Mouse (Mus musculus) stomach, embryonic 16.5 days (tissue): ENCODE measurements around the gene Adamts15. TPM values are rescaled to one million over a fixed set of nuclear protein-coding genes. Genes with fewer than 3 reads are reported as not detected.
A peak's percentile ranks its signal among the peaks of the same experiment; 100 is the strongest.

ENCODE experiments used
- ATAC-seq: fragments of 200-750 bp; cut with Nextera tagmentation; 2 replicates; pipeline ENCODE4 v1.8.0; 2017; ENCODE audit warnings: moderate number of reproducible peaks, moderate TSS enrichment; ENCODE audit not compliant: insufficient read depth, low FRiP score
- H3K27ac ChIP-seq: fragments of 300-500 bp; sonication (generic); 2 replicates; pipeline ENCODE4 v1.5.1; 2014; ENCODE audit warnings: low read length
- H3K27me3 ChIP-seq: fragments of 300-500 bp; sonication (generic); 2 replicates; pipeline ENCODE4 v1.6.1; 2014; ENCODE audit warnings: low read length, control low read depth, mixed read lengths; ENCODE audit not compliant: control insufficient read depth, insufficient read depth
- H3K36me3 ChIP-seq: fragments of 300-500 bp; sonication (generic); 2 replicates; pipeline ENCODE4 v1.6.1; 2014; ENCODE audit warnings: low read length; ENCODE audit not compliant: control insufficient read depth, insufficient read depth
- H3K4me1 ChIP-seq: fragments of 300-500 bp; sonication (generic); 2 replicates; pipeline ENCODE4 v1.6.1; 2014; ENCODE audit warnings: low read length, control low read depth, mixed read lengths; ENCODE audit not compliant: control insufficient read depth, insufficient read depth
- H3K4me2 ChIP-seq: fragments of 300-500 bp; sonication (generic); 2 replicates; pipeline ENCODE4 v1.6.1; 2014; ENCODE audit warnings: low read depth, low read length, mixed read lengths
- H3K4me3 ChIP-seq: fragments of 300-500 bp; sonication (generic); replicated peaks from 2 replicates; pipeline ENCODE4 v1.5.1; 2014; ENCODE audit warnings: mild to moderate bottlenecking, low read length
- H3K9ac ChIP-seq: fragments of 300-500 bp; sonication (generic); 2 replicates; pipeline ENCODE4 v1.6.1; 2014; ENCODE audit warnings: low read length
- H3K9me3 ChIP-seq: fragments of 300-500 bp; sonication (generic); replicated peaks from 2 replicates; pipeline ENCODE4 v1.6.1; 2016; ENCODE audit warnings: low read length, control low read depth; ENCODE audit not compliant: control insufficient read depth
- WGBS: fragments of 180-500 bp; shearing (Covaris S2); extraction: QIAGEN DNeasy Blood & Tissue Kit; methylation state at CpG from one replicate; pipeline ENCODE4 v1.1.7; 2014; 5-methylcytosine and 5-hydroxymethylcytosine counted together
- polyA plus RNA-seq: library from polyadenylated mRNA; unstranded; fragments of >200 nt; fragmentation: Nextera tagmentation; extraction: Ambion mirVana; gene quantifications from 2 replicates; pipeline ENCODE4 v1.2.1, GENCODE M21; 2015

The Adamts15 gene
- polyA plus RNA-seq, 1 experiment from 2014 or later = 10.2 TPM

DNA sequence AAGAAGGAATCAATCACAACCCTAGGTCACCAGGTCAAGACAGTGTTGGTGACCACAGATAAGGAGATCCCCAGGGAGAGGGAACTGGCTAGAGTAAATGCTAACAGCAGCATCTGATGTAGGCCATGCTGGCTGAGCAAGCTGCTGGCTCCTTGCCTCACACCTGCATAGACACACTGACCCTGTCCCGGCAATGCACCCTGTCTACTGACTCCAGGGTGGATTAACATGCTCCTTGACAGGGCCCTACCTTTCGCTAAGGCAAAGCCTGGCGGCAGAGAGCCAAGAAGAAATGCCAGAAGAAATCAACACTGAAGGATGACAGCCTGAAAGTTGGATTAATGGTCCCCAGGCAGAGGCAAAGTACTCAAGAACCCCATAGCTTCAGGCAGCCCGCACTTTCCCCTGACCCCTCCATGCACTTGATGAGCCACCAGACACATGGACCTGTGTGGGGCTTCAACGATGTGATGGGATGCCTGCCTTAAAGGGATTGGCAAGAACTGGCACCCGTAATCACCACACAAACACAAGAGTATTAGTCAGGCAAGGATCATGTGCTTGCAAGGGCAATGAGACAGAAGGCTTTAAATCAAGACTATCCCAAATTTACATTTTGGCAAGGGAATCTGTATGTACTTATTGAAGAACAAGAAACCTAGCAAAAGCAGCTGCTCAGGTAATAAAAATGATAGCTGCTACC, 5.8 kb downstream of the Adamts15 start:
- no peak for ATAC-seq
- Histone ChIP-seq H3K4me2 (0 out of 2 replicates have a peak overlapping the region, but pooled peaks have one; percentile 8), H3K4me3 (no peak overlapping the region), H3K36me3 (no peaks in the 10 kb centered on the region), H3K27me3 (peaks cover under 1% of the 10 kb centered on the region; the same call in 1 of the 2 replicates), H3K9me3 (no peaks in the 10 kb centered on the region), H3K27ac (no peak overlapping the region), H3K9ac (no peak overlapping the region), H3K4me1 (peaks cover 3% of the 10 kb centered on the region)
- WGBS = 58% methylated on average over 6 of the region's 6 CpGs

DNA sequence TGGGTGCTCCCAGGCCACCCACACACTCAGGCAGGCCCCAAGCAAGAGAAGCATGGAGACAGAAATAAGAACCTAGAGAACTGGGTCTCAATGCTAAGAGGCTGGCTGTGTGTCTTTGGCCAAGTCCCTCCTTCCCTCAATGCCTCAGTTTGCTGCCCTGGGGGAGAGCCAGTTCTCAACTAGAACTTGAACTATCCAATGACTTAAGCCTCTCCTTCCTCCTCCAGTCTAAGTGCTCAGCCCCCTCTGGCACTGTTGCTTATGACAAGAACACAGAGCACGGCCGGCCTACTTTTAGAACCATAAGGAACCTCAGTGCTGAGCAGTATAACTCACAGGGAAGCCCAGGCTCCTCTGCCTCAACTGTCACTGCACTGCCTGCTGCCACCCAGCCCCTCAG, 8.0 kb downstream of the Adamts15 start:
- no peaks in the 10 kb centered on the region for H3K27me3 ChIP-seq
- ATAC-seq = no peak
- no peak overlapping the region for H3K4me3 ChIP-seq
- H3K9me3 ChIP-seq = no peaks in the 10 kb centered on the region
- H3K4me2 ChIP-seq = no peak overlapping the region
- WGBS = 80% methylated on average over 2 of the region's 2 CpGs
- H3K27ac ChIP-seq = no peak overlapping the region
- peaks cover 3% of the 10 kb centered on the region; the same call in 1 of the 2 replicates for H3K4me1 ChIP-seq
- no peak overlapping the region for H3K9ac ChIP-seq
- no peaks in the 10 kb centered on the region for H3K36me3 ChIP-seq

DNA sequence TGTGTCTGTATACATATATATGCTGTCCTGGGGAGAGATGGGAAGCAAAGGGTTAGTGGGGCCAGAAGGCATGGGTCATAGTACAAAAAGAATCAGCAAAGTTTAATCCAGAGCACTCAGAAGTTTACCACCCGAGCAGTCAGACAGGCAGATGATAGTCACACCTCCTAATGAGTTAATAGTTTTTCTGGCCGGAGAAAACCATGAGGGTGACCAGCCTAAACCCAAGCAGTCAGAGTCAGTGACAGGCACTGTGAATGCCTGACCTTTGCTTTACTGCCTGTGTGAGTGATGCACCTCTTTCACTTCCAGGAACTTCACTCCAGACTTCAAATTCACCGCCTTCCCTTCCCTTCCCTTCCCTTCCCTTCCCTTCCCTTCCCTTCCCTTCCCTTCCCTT, 8.8 kb downstream of the Adamts15 start:
- Histone ChIP-seq H3K4me1 (0 out of 2 replicates have a peak, but pooled peaks cover 1% of the 10 kb centered on the region), H3K36me3 (no peaks in the 10 kb centered on the region), H3K27ac (no peak overlapping the region), H3K4me2 (no peak overlapping the region), H3K4me3 (no peak overlapping the region), H3K9me3 (no peaks in the 10 kb centered on the region), H3K27me3 (no peaks in the 10 kb centered on the region), H3K9ac (no peak overlapping the region)
- ATAC-seq = no peak
- 63% methylated on average over 3 of the region's 3 CpGs for WGBS

DNA sequence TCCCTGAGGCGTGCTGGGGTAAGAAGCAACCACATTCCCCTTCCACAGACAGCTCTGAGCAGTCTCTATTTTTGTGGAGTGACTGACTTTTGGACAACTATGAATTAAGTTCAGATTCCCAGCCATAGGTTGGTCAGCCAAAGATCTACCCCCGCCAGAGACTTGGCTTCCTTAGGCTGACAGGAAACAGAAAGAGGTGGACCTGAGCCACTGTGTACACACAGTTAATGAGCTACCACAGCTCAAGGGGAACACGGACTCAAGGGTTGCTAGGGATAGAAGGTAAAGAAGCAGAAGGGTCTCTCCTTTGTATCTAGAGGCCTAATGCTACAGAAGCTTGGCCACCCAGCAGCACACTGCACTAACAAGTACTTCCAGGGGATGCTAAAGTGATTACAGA, 10.1 kb downstream of the Adamts15 start:
- Histone ChIP-seq H3K27ac (no peak overlapping the region), H3K27me3 (no peaks in the 10 kb centered on the region), H3K36me3 (no peaks in the 10 kb centered on the region), H3K9me3 (no peaks in the 10 kb centered on the region), H3K4me3 (no peak overlapping the region), H3K4me1 (no peaks in the 10 kb centered on the region), H3K4me2 (no peak overlapping the region), H3K9ac (no peak overlapping the region)
- peak; percentile 45; the same call in 1 of the 2 replicates for ATAC-seq
- 56% methylated on average over 3 of the region's 3 CpGs for WGBS

DNA sequence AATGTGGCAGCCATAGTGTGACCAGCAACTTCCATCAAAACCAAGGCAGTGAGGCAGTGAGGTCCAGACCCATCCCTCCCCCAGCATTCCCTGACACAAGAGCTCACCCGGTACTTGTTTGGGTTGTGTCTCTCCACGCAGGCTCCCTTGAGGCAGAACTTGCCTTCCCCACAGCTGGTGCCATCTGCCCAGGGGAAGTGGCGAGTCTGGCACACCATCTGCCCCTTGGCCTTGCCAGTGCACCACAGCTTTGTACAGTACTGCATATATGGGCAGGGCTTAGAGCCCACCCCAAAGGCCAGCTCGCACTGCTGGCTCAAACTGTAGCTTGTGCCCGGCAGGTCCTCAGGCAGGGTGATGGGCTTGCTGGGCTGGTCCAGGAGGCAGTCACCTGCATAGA, 11.8 kb downstream of the Adamts15 start:
- Histone ChIP-seq H3K4me3 (no peak overlapping the region), H3K9ac (no peak overlapping the region), H3K9me3 (no peaks in the 10 kb centered on the region), H3K36me3 (no peaks in the 10 kb centered on the region), H3K4me2 (no peak overlapping the region), H3K4me1 (no peaks in the 10 kb centered on the region), H3K27ac (no peak overlapping the region), H3K27me3 (no peaks in the 10 kb centered on the region)
- WGBS = 85% methylated on average over 5 of the region's 5 CpGs
- no peak for ATAC-seq

DNA sequence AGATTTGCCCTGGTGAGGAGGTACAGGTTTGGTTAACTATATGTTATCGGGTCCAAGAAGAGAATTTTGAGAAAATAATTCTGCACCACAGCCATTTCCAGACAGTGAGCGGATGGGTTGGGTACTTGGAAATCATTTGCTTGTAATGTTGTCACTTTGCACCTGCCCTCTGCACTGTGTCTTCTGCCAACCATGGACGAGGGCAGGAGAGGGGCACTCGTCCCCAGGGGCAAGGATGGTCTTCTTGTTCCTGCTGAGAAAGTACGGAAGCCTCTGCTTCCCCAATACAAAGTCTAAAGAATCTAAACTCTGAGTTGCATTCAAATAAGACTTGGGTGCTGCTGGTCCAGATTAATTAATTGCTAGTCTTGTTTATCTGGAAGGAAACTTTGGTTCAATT, 13.3 kb downstream of the Adamts15 start:
- ATAC-seq = no peak
- H3K9ac ChIP-seq = no peak overlapping the region
- H3K27me3 ChIP-seq = no peaks in the 10 kb centered on the region
- H3K27ac ChIP-seq = no peak overlapping the region
- H3K4me2 ChIP-seq = no peak overlapping the region
- no peaks in the 10 kb centered on the region for H3K36me3 ChIP-seq
- H3K4me1 ChIP-seq = no peaks in the 10 kb centered on the region
- H3K9me3 ChIP-seq = no peaks in the 10 kb centered on the region
- WGBS = 84% methylated on average over 5 of the region's 5 CpGs
- no peak overlapping the region for H3K4me3 ChIP-seq

DNA sequence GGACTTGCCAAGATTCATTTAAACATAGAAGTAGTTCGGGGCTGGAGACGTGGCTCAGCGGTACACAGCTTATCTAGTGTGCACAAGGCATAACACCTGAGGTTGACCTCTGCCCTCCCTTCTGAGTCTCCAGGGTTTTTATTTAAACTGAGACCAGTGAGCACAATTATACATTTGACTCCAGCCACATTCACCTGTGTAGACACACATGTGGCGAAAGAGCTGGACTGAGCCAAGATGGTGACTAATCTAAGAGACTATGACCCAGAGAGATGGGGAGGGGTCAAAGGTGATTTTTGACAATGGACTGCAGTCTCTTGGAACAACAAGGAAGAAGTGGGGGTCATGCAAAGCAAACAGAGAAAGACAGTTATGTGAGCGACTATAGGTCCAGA, 14.0 kb downstream of the Adamts15 start:
- H3K9ac ChIP-seq = no peak overlapping the region
- H3K27me3 ChIP-seq = no peaks in the 10 kb centered on the region
- ATAC-seq = peak; percentile 34; the same call in 1 of the 2 replicates
- H3K9me3 ChIP-seq = no peaks in the 10 kb centered on the region
- no peak overlapping the region for H3K4me3 ChIP-seq
- H3K27ac ChIP-seq = no peak overlapping the region
- H3K36me3 ChIP-seq = no peaks in the 10 kb centered on the region
- no peak overlapping the region for H3K4me2 ChIP-seq
- no peaks in the 10 kb centered on the region for H3K4me1 ChIP-seq
- WGBS = 59% methylated on average over 5 of the region's 5 CpGs

DNA sequence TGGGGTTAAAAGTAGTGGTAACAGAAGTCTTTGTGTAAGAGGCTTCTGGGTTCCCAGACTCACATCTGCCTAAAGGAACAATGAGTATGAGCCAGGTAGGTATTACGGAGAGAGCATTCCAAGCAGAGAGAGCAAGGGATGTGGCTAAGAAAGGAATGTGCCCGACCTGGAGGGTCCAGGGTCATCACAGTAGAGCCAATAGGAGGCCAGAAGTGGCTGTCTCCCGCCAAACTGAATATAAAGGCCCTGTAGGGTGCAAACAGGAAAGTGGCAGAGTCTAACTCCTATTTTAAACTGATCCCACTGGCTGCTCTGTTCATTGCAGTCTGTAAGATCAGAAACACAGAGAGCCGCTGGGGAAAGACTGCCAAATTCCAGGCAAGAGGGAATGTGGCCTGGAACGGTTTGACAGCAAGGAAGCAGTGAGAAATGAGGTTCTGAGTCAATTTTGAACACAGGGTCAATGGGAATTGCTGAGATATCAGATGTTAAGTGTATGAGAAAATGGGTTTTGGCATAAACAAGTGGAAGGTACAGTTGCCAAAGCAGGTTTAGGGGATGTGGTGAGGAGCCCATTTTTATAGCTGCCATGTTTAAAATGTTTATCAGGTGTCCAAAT, 14.5 kb downstream of the Adamts15 start:
- no peak overlapping the region for H3K4me3 ChIP-seq
- no peak overlapping the region for H3K27ac ChIP-seq
- H3K27me3 ChIP-seq = no peaks in the 10 kb centered on the region
- H3K36me3 ChIP-seq = no peaks in the 10 kb centered on the region
- ATAC-seq = no peak; the same call in 1 of the 2 replicates
- H3K9ac ChIP-seq = no peak overlapping the region
- H3K9me3 ChIP-seq = no peaks in the 10 kb centered on the region
- H3K4me1 ChIP-seq = no peaks in the 10 kb centered on the region
- 37% methylated on average over 5 of the region's 5 CpGs for WGBS
- H3K4me2 ChIP-seq = no peak overlapping the region

DNA sequence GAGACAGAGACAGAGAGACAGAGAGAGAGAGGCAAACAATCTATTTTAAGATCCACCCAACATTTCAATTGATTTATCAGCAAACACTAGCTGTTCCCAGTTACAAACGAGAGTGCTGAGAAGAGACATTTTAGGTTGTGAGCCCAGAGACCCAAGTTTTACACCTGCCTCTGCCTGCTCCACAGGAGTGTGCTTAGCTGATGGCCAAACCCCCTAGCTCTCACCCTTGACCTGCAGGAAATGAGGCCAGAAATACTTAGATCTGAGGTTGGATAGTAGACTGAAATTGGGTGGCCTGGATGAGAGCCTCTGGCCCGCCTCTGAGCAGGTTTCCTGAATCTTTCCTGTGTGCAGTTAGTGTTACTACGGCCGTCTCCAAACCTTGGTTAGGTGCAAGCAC, 15.8 kb downstream of the Adamts15 start:
- H3K9me3 ChIP-seq = no peaks in the 10 kb centered on the region
- no peaks in the 10 kb centered on the region for H3K4me1 ChIP-seq
- H3K27ac ChIP-seq = no peak overlapping the region
- no peaks in the 10 kb centered on the region for H3K36me3 ChIP-seq
- no peak for ATAC-seq
- 79% methylated on average over 4 of the region's 4 CpGs for WGBS
- H3K27me3 ChIP-seq = no peaks in the 10 kb centered on the region
- H3K4me3 ChIP-seq = no peak overlapping the region
- H3K4me2 ChIP-seq = no peak overlapping the region
- H3K9ac ChIP-seq = no peak overlapping the region
